Mouse (Mus musculus) testis, adult 2 months (tissue): Measurements from ENCODE around the gene Itih3.

ENCODE experiments used
- CTCF ChIP-seq: fragments of 200-500 bp; IDR thresholded peaks from 2 replicates; pipeline ENCODE4 v1.5.1; 2012; ENCODE audit warnings: low read depth, mild to moderate bottlenecking, inconsistent platforms, low read length, moderate library complexity; ENCODE audit not compliant: control insufficient read depth, insufficient read depth, insufficient replicate concordance
- POLR2A ChIP-seq: fragments of 200-500 bp; IDR thresholded peaks from 2 replicates; pipeline ENCODE4 v1.6.1; 2012; ENCODE audit warnings: low read depth, mild to moderate bottlenecking, inconsistent platforms, low read length, moderate library complexity; ENCODE audit not compliant: control insufficient read depth

DNA sequence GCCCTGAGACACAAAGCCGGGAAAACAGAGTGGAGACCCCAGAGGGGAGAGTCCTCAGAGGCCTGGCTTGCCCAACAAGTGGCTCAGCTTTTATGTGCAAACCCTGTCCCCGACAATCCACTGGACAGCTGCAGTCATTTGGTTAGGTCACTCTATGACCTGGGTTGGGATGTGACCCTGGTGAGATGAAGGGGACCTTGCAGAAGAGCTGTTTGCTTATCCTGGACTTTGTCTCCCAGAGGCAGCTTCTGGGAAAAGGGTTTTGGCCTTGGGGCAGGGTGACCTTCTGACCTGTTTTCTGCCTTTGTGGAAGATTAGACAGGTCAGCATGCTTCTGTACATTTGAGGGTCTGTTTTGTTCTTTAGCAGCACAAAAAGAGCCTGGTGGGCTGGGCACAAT lies 21.2 kb upstream of the Itih3 start:
- TF ChIP-seq POLR2A = no peak
- TF ChIP-seq CTCF = no peak
